Mouse (Mus musculus) CD4-positive helper T cell, adult 2 months (primary cell): Measurements from ENCODE around the gene Wnt2.

Source experiments
- DNase-seq: peaks from one replicate; pipeline ENCODE4 v3.0.0-alpha.2; 2012; ENCODE audit warnings: low read depth, missing footprints, low spot score

Gene Wnt2

DNA sequence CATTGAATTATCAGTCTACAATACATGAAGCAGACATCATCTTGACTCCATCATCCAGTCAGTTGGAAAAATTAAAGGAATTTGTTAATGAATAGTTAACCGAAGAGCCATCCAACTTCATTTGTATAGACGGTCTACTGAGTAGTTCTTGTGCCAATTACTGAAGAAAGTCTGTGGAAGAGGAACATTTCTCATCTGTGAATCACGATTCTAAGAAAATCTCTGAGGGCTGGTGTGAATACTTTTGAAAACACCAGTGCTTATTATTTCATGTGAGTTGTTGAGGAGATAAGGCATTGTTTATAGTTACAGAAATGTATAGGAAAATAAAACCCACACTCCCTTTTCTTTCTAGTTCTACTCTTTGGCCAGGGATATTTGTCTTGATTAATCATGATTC, 51.5 kb downstream of the Wnt2 start:
- DNase-seq = no peak

DNA sequence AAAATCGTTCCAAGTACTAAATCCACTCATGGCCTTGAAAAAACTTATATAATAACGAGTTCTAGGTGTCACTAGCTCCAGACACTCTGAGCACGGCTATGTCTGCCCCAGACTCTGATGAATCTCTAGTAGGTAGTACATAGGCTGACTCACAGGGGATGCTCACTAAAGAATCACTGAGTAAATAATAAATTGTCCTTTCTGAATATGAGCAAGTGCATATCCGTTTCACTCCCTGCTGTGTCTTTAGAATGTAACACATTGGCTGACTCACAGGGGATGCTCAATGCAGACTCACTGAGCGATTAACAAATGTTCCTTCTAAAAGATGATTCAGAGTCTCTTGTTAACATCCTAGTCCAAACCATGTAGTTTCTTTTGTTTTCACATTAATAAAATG, 52.1 kb downstream of the Wnt2 start:
- DNase-seq = no peak

DNA sequence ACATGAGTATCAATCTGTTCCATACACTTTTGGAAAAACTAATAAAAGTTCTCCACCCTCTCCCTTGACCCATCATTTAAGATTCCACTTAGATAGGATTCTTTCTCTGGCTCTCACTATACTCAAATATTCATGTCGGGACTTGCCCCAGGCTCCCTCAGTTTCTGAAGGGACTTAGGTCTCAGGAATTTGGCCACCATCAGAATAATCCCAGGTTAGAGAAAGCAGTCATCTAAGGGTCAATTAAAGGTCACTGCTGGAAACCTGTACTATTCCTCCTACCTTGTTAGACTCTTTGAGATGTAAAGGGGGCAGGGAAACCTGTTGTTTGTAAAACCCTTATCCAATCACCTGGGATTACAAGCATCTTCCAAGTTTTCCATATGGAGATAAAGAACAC, 53.2 kb downstream of the Wnt2 start:
- DNase-seq = no peak

DNA sequence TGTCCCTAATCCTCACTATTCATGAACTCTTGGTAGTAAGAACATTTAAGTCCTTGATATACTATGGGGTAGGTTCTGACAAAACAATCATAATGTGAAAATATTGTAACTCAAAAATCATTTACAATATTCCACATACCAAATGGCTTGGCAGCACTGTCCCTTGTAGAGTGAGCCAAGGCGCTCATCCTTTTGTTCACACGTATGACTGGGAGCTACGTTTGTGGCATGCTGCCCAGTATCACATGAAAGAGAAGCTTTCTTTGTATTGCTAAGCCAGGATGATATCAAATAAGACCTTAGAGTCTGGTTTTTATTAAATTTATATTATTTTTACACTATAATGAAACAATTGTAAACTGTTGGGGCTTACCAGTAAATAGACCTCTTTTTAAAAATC, 56.0 kb downstream of the Wnt2 start:
- DNase-seq = no peak

DNA sequence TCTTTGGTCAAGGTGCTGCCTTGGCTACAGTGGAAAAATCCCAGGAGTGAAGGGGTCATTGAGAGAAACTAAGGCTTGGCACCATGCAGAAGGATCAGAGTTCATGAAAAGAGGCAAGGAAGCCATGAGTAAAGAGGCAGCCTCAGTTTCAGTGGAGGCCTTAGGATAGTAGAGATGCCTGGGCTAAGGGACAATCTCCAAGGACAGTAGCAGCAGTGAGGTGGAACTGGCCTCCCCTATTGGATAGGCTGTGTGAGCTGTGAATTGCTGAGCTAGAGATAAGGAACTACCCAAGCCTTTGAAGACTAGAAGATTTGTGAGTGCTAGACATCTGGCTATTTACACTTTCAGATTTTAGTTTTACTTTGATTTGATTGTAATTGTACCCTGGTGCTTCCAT, 59.0 kb downstream of the Wnt2 start:
- no peak for DNase-seq

DNA sequence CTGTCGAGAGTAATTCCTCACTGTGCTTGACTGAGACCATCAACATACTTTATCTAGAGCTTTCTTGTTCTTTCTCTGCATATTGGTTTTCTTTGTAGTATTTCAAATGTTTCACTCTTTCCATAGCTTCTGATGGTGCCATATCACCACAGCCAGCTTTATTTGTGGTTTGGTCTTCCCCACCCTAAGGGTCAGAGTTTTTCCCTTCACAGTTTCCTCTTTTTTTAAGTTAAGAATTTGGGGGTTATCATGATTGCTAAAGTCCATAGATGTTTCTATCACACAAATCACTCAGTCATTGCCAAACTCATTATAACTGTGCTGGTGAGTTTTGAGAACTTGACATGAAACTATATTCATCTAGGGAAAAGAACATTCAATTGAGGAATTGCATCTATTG, 60.6 kb downstream of the Wnt2 start:
- no peak for DNase-seq

DNA sequence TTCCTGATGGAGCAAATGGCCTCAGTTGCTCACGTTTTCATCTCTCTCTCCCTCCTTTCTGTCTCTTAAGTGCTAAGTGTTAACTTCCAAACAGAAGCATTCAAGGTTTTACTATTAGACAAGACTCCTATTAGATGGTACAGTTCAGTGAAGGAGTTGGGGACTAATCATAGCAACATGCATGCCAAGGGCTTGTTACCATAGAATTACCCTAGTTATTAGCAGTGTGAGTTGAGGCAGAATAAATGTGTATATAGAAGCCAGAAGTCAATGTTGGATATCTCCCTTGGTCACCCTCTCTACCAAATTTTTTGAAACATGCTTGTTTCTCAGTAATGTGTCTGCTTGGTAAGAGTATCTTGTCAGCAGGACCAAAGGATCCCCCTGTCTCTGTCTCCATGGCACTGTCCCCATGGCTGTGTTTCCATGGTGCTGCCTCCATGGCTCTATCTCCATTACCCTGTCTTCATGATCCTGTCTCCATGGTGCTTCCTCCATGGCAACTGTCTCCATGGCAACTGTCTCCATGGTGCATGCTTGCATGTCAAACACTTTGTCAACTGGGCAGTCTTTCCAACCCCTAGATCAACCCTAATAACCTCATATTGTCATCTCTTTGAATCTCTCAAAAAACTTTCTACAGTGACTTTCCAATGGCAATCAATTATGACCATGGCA, 61.8 kb downstream of the Wnt2 start:
- no peak for DNase-seq

DNA sequence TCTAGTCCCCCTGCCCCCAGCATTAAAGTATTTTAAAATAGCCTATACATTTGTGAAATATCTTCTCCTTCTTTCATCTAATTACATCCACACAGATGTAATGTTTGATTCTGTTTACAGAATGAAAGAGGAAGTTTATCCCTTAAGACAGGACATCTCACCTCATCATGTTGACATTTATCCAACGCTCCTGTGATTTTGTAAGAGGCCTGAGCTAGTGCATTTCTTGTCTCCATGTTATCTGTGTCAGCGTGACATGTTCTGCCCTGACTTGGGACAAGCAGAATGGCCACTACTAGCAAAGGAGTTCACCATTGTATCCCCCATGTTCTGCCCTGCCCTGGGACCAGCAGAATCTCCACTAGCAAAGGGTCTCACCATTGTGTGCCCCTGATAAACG, 66.9 kb downstream of the Wnt2 start:
- DNase-seq = no peak

DNA sequence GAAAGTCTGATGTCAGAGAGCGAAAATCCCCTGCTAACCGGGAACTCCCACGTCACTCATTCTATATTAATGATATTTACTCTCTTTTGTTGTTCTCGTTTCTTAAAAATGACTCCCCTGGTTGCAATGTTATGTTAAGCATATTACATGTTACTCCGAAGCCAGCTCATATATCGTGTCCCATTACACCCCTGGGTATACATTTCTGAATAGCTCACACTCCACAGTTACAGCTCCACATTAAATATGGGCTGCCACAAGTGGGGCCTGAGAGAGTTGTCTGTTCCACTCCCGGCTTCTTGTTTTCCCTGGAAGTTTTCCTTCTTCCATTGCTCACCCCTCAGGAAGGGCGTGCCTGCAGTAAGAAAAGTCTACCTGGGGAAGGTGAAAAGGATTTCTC, 78.6 kb downstream of the Wnt2 start:
- no peak for DNase-seq

DNA sequence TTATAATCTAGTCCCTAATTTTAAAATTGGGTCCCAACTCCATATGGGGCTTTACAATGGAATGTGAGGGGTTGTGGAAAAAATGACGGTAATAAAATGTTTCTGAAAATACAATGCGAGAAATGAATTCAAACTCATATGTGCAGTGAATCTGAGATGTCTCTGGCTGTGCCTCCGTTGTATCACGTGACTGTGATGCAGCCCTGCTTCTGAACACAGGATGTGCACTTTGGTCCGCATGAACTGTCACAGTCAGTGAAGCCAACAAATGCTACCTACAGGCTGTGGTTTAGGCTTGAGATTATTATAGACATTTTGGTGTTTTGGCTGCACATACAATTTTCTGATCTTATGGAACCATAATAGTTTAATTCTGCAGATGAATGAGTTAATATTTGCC, 81.3 kb downstream of the Wnt2 start:
- DNase-seq = no peak

DNA sequence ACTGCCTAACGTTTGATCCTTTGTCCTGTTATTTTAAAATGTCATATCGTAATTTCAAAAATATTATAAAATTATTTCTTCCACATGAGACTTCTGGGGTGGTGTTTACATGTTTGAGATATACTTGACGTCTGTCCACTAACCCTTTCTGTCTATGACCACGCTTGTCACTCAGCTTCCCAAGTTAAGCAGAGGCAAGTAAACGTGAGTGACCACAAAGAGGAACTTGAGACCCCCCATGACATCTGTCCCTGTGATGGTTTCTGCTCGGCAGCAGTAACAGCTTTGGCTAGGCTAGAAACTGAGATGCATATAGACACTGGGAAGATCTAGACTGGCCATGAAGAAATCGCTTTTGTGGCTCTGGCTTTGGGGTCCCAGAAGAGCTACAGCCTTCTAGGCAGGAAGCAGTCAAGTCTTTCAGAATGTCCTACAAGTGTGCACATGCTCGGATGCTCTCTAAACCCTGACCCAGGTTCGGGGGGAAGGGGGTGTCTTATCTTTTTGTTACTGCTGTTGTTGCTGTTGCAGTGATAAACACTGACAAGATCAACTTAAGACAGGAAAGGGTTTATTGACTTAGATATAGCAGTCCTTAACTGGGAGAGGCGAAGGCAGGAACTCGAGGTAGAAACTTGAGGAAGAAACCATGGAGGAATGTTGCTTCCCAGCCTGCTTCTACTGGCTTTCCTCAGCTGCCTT, 83.1 kb downstream of the Wnt2 start:
- DNase-seq = no peak

DNA sequence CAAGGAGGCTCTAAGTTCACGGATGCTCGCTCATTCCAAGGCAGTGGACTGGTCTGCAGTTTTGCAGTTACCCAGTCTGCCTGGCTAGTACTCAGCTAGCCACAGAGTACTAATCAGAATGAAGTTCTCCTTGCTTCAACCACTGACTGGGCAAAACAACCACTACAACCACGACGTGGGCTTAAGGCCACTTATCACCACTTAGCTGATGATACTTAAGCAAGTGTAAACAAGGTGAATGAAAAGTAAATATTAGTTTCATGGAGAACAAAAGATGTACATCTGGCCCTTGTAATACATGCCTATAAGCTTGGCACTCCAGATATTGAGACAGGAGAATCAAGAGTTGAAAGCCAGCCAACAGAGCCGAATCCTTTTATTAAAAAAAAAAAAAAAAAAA, 83.9 kb downstream of the Wnt2 start:
- DNase-seq = no peak

DNA sequence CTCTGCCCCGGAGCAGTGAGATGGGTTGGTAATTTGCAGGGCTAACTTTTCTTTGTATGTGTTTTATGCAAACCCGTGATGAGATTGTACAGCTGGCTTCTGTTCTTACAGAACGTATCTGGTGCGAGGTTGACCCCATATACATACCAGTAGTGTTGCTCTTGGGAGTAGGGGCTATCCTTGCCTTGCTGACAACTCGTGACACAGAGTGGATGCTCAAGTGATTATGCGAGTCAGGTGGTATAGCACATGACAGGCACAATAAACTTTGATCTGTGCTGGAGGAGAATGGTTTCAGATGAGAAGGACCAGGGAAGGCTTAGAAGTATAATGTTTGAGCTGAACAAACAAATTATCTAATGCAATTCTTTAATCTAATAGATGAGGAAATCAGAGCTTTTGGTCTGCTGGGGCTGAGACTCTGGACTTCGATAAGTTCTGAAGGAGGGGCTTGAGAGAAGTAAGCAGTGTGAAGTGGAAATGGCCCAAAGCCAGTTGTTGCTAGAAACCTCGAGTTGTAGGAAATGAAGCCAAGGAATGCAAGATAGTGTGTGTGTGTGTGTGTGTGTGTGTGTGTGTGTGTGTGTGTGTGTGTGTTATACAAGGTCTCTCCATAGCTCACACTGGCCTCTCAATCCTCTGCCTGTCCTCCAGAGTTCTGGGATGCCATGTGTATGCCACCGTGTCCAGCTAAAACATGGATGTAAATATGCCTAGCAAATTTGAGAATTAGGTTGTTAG, 86.3 kb downstream of the Wnt2 start:
- DNase-seq = no peak

DNA sequence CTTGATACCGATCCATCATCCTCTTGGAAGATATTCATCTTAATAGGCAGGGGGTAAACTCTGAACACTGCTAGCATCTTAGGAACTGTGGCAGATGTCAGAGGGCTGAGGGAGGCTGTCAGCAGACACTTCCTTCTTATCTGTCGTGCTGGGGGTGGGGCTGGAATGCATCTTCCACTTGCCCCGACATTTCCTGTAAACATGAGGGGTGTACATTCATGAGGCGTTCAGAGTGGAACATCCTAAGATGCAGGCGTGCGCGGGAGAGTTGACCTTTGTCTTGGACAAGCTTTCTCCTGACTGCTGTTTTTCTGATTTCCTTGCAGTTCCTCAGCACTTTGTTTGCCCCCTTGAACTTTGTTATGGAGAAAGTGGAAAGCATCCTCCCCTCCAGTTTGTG, 88.0 kb downstream of the Wnt2 start:
- no peak for DNase-seq

DNA sequence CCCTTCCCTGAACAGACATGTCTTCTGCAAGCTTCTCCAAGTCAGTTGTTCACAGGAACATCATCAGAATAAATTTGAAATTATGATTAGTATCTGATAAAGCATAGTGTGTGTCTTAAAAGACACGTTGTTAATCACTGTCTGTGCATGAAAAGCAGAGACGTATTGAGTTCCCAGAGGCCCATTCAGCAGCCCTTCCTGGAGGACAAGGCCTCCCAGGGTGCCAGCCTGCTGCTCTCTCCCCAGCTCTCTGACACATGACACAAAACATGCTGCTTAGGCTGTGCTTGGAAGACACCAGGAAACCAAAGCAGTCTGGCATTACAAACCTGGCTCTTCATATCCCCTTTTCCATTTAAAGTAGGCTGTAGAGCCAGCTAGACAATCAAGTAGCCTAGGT, 88.5 kb downstream of the Wnt2 start:
- no peak for DNase-seq
